Mouse (Mus musculus) mouse embryonic stem cell (cell line): ENCODE results near the gene Baz1b.
"Not testable (repeated sequence)": the region's sequence is repeated elsewhere in the genome, so short reads cannot be mapped to it uniquely, and the experiment has no call there.

Experiments
- in situ Hi-C, 2 experiments: fragments of 300-500 bp; cut with MboI; formaldehyde crosslinking; loops; 1 replicate in 1 of 2; 3 replicates in 1 of 2; pipeline ENCODE4 v1.14.3; 2019 to 2020; ENCODE audit warnings: low sequenced_read_pairs in 2 of 2, low pct_unique_long_range_greater_than_20kb in 1 of 2, mixed read lengths in 1 of 2; ENCODE audit not compliant: unreplicated experiment in 1 of 2

The Baz1b gene

DNA sequence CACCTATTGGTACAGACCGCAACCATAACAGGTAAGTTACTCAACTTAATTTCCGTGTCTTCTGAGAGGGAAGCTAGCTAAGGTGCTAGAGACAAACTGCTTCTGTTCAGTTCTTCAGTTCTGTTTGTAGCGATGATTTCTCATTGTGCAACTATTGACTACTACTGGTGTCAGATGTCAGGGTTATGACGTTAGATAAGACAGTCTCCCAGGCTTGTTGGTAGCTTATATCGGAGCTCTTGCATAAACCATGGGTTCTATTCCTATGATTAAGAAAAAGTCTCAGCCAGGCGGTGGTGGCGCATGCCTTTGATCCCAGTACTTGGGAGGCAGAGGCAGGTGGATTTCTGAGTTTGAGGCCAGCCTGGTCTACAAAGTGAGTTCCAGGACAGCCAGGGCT is 35.0 kb downstream of the Baz1b start:
- in situ Hi-C loops = no loop called here

DNA sequence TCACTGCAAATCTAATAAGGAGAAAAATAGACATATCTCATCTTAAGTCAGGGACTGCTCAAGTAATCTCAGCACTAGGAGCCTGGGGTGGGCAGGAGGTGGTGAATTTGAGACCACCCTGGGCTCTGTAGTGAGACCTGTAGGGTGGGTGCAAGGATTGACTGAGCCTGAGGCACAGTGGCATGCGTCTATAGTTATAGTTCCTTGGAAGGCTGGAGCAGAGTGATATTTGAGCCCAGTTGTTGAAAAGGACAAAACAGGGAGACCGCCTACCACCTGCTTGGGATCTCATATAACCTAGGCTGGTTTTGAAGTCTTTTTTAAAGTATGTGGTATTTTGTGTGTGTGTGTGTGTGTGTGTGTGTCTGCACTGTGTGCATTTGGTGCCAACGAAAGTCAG is 37.1 kb downstream of the Baz1b start:
- in situ Hi-C loops = no loop called here

DNA sequence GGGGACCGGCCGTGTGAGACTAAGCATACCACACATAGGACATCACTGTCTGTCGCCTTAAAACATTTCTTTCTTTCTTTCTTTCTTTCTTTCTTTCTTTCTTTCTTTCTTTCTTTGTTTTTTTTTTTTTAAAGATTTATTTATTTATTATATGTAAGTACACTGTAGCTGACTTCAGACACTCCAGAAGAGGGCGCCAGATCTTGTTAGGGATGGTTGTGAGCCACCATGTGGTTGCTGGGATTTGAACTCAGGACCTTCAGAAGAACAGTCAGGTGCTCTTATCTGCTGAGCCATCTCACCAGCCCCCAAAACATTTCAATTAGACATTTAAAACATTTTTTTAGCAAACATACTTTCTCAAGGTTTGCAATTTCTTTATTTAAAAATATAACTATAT is 38.8 kb downstream of the Baz1b start:
- in situ Hi-C loops = not testable (repeated sequence)

DNA sequence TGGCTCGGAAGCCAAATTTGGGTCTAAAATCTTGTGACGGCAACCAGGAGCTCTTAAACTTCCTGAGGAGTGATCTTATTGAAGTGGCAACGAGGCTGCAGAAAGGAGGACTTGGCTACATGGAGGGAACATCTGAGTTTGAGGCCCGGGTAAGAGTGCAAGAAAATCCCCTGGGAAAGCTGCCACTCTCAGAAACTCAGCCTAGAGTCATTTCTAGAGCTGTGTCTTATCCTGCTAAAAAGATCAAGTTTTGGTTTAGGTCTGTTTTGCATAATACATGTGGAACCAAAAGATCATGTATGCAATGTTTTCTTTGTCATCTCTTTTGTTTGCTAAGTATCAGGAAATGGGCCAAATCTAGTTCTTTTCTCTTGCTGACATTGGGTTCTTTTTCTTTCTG is 43.1 kb downstream of the Baz1b start:
- in situ Hi-C loops = no loop called here

DNA sequence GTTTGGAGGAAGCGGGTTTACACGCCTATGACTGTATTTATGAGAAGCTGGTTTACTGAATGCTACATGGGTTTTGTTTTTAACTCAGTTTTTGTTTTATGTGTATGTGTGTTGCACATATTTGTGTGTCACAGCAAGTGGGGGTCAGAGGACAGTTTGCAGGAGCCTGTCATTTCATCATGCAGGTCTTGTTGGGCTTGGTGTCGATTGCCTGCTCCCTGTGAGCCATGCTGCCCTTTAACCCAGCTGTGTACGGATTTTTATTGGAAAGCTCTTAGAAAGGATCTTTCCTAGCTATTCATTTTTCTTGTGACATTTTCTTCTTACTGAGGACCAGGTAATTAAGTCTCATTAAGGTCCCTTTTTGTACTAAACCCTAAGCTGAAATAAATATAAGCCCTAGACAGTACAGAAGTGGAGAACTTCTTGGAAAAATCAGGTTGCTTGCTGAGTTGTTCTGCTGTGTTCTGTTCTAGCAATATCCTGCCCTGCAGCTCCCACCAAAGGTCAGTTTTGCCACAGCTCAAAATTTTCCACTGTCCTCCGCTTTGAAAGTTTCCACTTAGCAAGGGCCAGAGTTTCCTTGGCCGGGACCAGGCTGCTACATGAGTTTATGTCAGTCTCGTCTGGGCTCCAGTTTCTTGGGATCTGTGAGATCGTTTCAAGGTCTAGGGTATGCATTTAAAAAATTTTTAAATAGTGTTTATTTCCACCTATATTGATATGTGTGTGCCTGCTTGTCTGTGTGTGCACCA is 46.3 kb downstream of the Baz1b start:
- in situ Hi-C loops = no loop called here

DNA sequence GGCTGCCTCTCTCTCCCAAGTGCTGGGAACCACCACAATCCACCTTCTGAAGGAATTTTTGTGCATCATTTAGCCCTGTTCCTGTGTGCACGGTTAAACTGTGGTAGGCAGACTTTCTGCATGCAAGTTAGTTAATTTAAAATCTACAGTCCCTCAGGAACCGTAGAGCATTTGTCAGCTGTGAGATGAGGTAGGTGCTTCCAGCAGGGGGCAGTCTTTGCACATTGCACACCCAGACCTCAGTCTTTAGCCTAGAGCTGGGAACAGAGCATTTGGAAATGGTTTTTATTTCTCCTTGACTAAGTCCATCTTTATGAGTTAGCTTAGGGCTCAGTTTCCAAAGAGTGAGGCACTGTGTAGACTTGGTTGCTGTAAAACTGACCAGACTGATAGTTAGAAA is 49.5 kb downstream of the Baz1b start:
- in situ Hi-C loops = loop anchor here in 1 of 2 experiments (5.0 kb wide), 2 partner anchors 34 to 51 kb away; no protein-coding TSS in a partner anchor

DNA sequence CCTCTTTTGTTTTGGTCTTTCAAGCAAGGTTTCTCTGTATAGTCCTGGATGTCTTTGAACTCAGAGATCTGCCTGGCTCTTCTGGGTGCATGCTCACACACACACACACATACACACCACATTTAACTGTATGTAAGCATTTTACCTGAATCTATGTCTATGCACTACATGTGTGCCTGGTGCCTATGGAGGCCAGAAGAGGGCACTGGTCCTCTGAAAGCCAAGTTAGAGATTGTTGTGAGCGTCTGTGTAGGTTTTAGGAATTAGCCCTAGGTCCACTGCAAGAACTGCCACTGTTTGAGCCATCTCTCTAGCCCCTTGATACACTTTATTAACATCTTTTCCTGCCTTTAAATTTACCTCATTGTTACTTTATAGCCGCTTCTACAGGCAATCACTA is 51.8 kb downstream of the Baz1b start:
- in situ Hi-C loops = loop anchor here in 1 of 2 experiments (5.0 kb wide), 2 partner anchors 37 to 48 kb away; no protein-coding TSS in a partner anchor

DNA sequence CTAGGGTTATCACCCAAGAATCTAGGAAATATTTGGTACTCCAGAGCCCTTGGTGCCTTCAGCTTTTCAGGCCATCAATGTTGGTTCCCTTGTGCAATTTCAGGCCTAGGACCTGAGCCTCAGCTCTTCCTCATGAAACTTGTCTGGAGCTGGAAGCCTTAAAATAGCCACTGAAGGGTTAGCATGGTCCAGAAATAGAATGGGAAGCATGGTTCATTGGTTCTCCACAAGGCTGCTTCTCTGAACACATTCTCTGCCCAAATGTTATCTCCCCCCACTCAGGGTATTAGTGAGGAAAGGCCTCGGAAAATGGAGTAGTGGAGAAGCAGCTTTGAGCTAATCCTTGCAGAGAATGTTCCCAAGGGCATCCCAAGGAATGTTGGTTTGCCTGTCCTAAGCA is 54.4 kb downstream of the Baz1b start:
- in situ Hi-C loops = no loop called here

DNA sequence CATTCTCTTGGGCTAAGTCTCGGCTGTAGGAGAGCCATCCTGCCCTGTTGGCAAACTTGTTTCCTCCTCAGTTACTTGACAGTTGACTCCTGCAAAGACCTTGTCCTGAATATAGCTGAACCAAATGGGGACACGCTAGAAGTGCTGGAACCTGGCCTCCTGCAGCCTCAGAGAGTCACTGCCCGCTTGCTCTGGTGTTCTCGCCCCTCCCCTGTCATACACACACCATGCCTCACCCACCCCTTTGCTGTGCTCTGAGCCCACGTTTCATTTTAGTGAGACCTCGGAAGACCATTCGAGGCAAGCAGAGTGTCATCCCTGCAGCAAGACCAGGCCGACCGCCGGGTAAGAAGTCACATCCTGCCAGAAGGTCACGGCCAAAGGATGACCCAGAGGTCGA is 55.1 kb downstream of the Baz1b start:
- in situ Hi-C loops = no loop called here

DNA sequence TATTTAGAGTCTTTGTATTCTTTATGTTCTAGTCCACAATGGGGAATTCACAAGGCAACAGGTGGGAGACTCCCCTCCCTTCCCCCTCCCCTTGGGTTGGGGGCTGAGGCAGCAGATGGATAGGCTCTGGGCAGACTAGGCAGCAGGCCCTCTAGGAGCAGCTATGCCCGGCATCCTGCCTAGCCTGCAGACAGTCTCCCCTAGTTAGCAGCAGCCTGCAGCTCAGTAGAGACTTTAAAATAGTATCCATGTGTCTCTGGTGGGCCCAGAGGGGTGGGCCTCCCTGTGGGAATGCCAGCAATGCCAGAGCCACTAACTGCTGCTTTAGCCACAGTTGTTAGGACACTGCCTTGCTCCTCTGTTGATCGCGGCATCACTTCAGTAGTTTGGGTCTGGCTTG is 55.5 kb downstream of the Baz1b start:
- in situ Hi-C loops = no loop called here

DNA sequence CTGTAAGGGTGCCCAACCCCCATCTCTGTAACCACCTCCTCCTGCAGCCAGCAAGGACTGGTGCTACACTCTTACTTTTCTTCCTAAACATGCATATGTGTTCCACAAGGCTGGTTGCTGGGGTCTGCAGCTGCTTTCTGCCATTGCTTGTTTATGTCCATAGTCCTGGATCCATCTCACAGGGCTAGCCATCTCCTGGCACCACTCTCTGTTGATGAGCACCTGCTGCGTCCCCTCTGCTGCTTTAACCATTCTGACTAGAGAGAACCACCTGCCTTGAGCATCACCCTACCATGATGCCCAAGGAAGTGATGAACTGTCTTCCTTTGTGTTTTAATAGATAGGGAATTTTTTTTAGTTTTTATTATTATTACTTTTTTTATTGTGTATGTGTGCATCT is 56.1 kb downstream of the Baz1b start:
- in situ Hi-C loops = no loop called here

DNA sequence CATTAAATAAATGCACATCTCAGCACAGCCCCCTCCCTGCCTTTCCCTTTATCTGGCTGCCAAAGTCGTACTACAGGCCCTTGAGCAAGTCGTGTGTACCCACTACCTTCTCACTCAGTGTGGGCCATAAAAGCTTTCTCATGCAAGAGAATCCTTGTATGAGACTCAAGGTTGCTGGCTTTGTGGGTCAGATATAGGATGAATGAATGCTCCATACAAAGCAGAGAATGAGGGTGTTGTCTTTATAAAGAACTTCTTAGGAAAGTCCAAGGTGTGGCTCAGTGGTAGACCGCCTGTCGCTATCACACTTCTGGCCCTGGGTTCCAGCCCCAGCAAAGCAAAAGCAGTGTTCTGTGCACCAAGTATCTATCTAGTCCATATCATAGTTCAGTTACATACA is 59.5 kb downstream of the Baz1b start:
- in situ Hi-C loops = no loop called here

DNA sequence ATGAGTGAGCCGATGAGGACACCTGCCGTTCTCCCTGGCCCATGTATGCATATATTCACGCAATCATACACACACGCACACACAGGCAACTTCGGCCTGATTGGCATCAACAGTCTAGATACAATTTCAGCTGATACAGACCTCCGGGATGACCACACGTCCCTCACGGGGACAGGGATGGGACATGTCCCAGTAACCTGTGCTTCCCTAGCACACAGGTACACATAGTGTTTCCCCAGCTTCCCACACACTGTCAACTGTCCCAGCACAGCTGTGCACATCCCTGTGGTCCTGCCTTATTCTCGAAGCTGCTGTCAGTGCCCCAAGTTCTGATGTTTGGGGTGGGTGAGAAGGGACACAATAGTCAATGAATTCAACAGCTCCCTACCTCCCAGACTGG is 60.3 kb downstream of the Baz1b start:
- in situ Hi-C loops = no loop called here

DNA sequence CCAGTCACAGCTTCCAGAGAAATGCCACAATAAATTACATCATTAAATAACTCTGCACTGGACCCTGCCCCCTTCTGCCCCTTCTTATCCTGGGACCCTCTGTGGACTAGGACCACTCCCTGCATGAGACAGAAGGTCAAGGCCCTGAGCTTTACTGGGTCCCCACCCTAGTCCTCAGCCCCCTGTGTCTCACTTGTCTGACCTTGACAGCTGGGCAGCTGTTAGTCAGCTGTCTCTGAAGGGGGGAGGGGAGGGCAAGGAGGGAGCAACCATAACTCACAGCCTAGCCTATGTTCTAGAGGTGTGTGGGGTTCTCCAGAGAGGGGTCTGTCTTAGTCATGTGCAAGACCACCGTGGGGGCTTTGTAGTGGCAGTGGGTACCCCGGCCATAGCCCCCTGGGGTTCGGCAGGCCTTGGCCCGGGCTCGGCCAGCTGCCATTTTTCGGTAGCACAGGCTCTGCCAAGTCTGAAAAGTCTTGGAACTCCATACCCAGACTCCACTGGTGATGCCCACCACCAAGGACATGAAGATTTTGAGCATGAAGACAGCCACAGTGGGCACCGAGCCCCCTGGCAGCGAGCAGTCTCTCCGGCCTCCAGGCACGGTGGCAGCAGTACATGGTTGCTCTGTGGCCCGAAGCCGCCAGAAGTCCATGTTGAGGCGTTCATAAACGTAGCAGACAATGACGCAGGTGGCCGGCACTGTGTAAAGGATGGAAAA is 62.1 kb downstream of the Baz1b start:
- in situ Hi-C loops = no loop called here

DNA sequence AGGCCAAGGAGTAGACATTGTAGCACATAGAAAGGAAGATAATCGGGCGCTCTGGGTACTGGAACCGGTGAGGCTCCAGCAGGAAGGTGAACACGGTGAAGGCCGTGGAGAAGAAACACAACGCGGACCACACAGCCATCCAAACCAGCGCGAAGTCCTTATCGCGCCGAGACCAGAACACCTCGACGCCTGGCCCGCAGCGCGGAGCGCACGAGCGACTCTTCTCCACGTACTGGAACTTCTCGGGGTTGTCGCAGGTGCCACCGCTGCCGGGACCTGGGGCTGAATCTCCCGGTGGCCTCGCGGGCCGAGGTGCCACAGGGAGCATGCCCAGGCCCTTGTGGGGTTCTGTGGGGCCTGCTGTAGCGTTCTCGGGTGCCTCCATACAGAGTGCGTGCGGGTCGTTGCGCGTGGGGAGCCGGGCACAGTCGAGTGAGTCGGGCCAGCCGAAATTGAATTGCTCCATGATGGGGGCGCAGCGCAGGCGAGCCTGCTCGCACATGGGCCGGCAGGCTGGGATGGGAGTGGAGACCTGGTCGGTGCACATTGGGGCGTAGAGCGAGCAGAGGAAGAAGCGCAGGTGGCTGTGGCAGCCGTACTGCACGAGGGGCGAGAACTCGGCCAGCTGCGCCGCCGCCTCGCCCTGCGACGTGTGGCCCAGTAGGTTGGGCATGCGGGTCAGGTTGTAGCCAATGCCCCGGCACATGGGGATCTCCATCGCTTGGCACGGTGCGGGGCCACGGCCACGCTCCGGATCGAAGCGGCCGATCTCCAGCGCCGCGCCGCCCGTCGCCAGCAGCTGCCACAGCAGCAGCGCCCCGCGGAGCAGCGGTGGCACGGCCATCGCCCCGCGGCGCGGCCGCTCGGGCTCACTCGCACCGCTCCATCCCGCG is 63.4 kb downstream of the Baz1b start:
- in situ Hi-C loops = no loop called here

DNA sequence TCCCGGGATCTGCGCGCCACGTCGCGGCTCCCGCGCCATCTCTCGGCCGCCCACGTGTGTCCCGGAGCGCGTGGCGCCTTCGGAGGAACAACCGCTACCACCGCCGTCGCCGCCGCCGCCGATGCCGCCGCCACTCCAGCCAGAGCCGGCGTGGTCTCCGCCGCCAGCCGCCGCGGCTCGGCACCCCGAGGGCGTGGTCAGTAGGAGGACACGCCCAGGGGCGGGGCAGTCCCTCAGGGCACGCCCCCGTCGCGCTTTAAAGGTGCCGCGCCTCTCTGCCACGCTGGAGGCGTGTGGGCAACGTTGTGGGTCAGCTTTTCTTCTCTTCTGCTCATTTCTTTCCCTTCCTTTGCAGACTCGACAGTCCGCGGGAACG is 64.0 kb downstream of the Baz1b start, which contains the start of gene Fzd9:
Gene Fzd9, minus strand, starts transcription at position 152 of the 376 bp plus-strand sequence.
- in situ Hi-C loops = no loop called here

DNA sequence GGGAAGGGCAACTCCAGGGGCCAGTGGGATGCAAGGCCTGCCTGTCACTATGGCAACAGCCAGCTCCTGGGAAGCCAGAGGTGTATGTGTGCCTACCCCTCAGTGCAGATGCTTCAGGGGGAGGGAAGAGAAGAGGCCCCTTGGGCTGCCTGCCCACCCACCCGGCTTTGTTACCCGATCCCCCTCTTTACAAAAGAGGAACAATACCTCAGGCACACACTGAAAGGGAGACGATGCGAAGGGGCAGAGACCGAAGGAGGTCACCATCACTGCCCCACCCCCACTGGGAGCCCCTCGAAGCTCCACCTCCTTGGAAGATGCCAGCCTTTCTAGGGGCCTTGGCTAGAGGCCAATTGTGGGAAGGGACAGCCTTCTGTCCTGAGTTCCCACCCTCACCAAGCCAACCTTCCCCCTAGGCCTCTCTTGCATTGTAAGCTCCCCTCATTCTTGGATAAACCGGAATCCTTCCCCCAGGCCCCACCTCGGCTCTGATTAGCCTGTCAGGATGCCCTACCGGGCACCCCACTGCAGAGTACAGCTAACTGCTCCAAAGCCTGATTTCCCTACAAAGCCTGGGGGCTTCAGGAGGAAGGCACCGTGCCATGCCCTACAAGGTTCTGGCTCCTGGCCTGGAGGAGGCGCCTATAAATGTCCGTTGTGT is 66.8 kb downstream of the Baz1b start:
- in situ Hi-C loops = no loop called here

DNA sequence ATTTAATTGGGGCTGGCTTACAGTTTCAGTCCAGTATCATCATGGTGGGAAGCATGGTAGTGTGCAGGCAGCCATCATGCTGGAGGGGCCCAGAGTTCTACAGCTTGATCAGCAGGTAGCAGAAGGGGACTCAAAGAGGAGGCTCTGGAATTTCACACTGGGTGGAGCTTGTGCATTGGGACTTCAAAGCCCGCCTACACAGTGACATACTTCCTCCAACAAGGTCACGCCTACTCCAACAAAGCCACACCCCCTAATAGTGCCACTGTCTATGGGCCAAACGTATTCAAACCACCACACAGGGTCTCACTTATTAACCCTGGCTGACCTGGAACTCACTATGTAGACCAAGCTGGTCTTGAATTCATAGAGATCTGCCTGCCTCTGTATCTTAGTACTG is 69.1 kb downstream of the Baz1b start:
- in situ Hi-C loops = no loop called here

DNA sequence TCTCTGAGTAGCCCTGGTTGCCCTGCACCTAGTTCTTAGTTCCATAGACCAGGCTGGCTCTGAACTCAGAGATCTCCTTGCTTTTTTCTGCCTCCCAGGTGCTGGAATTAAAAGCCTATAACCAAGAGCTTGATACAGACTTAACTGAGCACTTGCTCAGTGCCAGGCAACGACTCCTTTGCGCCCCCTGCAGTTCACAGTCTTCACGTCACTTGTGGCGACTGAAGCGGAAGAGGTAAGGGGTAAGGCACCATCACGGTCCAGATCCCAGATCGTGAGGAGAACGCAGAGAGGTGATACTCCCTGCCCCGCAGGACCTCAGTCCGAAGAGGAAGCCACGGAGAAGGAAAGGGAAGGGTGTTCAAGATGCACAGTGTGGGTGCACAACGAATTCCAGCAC is 70.5 kb downstream of the Baz1b start:
- in situ Hi-C loops = no loop called here
